Mouse (Mus musculus) neutrophil, adult 5-6 weeks (primary cell): ENCODE results near the gene Cnot1. TPM values are rescaled to one million over a fixed set of nuclear protein-coding genes. Genes with fewer than 3 reads are reported as not detected.
"Not testable (repeated sequence)": the region's sequence is repeated elsewhere in the genome, so short reads cannot be mapped to it uniquely, and the experiment has no call there.

ENCODE experiments used
- ATAC-seq: fragments of 151-379, 151-347 bp; 2 replicates; pipeline ENCODE4 v1.8.0; 2017; ENCODE audit warnings: mild to moderate bottlenecking, moderate TSS enrichment; ENCODE audit not compliant: insufficient number of reproducible peaks, poor library complexity, low FRiP score, severe bottlenecking; ENCODE audit errors: extremely low read depth
- total RNA-seq: library from RNA; stranded (forward); fragments of 200-1000 nt; gene quantifications from 2 replicates; pipeline ENCODE4 v1.2.3, GENCODE M21; 2017

Cnot1 gene
- total RNA-seq, 1 experiment from 2014 or later = 182 TPM

- ATAC-seq = no peak
Observed at GRCm38 (mm10) chr8:95821266-95821665, 14.0 kb upstream of the Cnot1 start.

GRCm38 (mm10) chr8:95818211-95818610 is 10.9 kb upstream of the Cnot1 start:
- ATAC-seq = no peak

- no peak for ATAC-seq
Observed at GRCm38 (mm10) chr8:95817597-95817996, 10.3 kb upstream of the Cnot1 start.

- ATAC-seq = no peak
Observed at GRCm38 (mm10) chr8:95816044-95816708, 8.9 kb upstream of the Cnot1 start.

- ATAC-seq = no peak
Observed at GRCm38 (mm10) chr8:95810184-95810591, 2.9 kb upstream of the Cnot1 start.

- no peak for ATAC-seq
Observed at GRCm38 (mm10) chr8:95809116-95809515, 1.9 kb upstream of the Cnot1 start.

GRCm38 (mm10) chr8:95808631-95809030 is 1.4 kb upstream of the Cnot1 start:
- ATAC-seq = no peak

GRCm38 (mm10) chr8:95807861-95808260 is 597 bp upstream of the Cnot1 start:
- peak; percentile 83 for ATAC-seq

- ATAC-seq = no peak
Observed at GRCm38 (mm10) chr8:95806461-95807191, 638 bp downstream of the Cnot1 start.

GRCm38 (mm10) chr8:95805482-95805881 is 1.8 kb downstream of the Cnot1 start:
- no peak for ATAC-seq

- no peak for ATAC-seq
Observed at GRCm38 (mm10) chr8:95802231-95802630, 5.0 kb downstream of the Cnot1 start.

- ATAC-seq = no peak
Observed at GRCm38 (mm10) chr8:95801476-95802064, 5.7 kb downstream of the Cnot1 start.

- ATAC-seq = no peak
Observed at GRCm38 (mm10) chr8:95800353-95800752, 6.9 kb downstream of the Cnot1 start.

GRCm38 (mm10) chr8:95799891-95800290 is 7.4 kb downstream of the Cnot1 start:
- no peak for ATAC-seq

GRCm38 (mm10) chr8:95799117-95799516 is 8.1 kb downstream of the Cnot1 start:
- ATAC-seq = no peak

GRCm38 (mm10) chr8:95795333-95796061 is 11.8 kb downstream of the Cnot1 start:
- not testable (repeated sequence) for ATAC-seq

GRCm38 (mm10) chr8:95785591-95785990 is 21.7 kb downstream of the Cnot1 start:
- ATAC-seq = no peak

- ATAC-seq = no peak
Observed at GRCm38 (mm10) chr8:95782628-95783027, 24.6 kb downstream of the Cnot1 start.

- ATAC-seq = no peak
Observed at GRCm38 (mm10) chr8:95781775-95782174, 25.5 kb downstream of the Cnot1 start.
